Mouse (Mus musculus) testis, adult 2 months (tissue): ENCODE results near the gene Clrn3. TPM values are rescaled to one million over a fixed set of nuclear protein-coding genes. Genes with fewer than 3 reads are reported as not detected.

Experiments
- H3K27ac ChIP-seq: fragments of 200-500 bp; 2 replicates; pipeline ENCODE4 v1.5.1; 2012; ENCODE audit warnings: low read depth, low read length; ENCODE audit not compliant: control insufficient read depth, insufficient read depth
- H3K27me3 ChIP-seq: fragments of 200-500 bp; 2 replicates; pipeline ENCODE4 v1.6.1; 2012; ENCODE audit warnings: mild to moderate bottlenecking, low read length, moderate library complexity; ENCODE audit not compliant: control insufficient read depth, insufficient read depth
- H3K36me3 ChIP-seq: fragments of 200-500 bp; 2 replicates; pipeline ENCODE4 v1.6.1; 2012; ENCODE audit warnings: mild to moderate bottlenecking, low read length; ENCODE audit not compliant: control insufficient read depth, insufficient read depth
- H3K4me1 ChIP-seq: fragments of 200-500 bp; 2 replicates; pipeline ENCODE4 v1.6.1; 2012; ENCODE audit warnings: low read length; ENCODE audit not compliant: control insufficient read depth, insufficient read depth
- H3K4me3 ChIP-seq: fragments of 200-500 bp; 2 replicates; pipeline ENCODE4 v1.5.1; 2012; ENCODE audit warnings: low read depth, mild to moderate bottlenecking, low read length, moderate library complexity, mixed read lengths; ENCODE audit not compliant: control insufficient read depth
- CTCF ChIP-seq: fragments of 200-500 bp; IDR thresholded peaks from 2 replicates; pipeline ENCODE4 v1.5.1; 2012; ENCODE audit warnings: low read depth, mild to moderate bottlenecking, inconsistent platforms, low read length, moderate library complexity; ENCODE audit not compliant: control insufficient read depth, insufficient read depth, insufficient replicate concordance
- POLR2A ChIP-seq: fragments of 200-500 bp; IDR thresholded peaks from 2 replicates; pipeline ENCODE4 v1.6.1; 2012; ENCODE audit warnings: low read depth, mild to moderate bottlenecking, inconsistent platforms, low read length, moderate library complexity; ENCODE audit not compliant: control insufficient read depth
- polyA plus RNA-seq: library from polyadenylated mRNA; depleted of rRNA; stranded (reverse); fragments of >200 nt; gene quantifications from 2 replicates; pipeline ENCODE4 v1.2.3, GENCODE M21; 2012

Clrn3 gene
- polyA plus RNA-seq, 1 experiment = not detected

DNA sequence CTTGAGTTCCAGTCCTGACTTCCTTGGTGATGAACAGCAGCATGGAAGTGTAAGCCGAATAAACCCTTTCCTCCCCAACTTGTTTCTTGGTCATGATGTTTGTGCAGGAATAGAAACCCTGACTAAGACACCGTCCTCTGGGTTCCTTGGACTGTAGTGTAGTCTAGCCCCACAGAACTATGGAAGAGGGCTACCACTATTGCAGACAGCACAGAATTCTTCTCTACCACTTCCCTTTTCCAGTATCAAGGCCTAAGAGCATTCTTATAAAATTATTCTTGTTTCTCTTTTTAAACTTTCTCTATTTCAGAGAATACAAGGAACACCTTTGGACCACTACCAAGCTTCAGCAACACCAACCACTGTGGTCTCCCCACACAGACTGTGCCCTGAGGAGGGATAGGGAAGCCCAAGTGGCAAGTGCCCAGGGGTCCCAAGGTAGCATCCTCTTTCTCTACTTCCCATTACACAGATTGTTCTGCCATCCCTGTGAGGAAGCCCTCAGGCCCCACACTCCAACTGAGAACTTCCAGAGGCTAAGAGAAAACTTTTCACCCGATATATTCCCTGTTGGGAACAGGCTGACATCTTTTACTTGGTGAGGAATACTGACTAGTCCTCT lies 29.8 kb downstream of the Clrn3 start:
- H3K4me1 ChIP-seq = no peaks in the 10 kb centered on the region
- no peak overlapping the region for H3K4me3 ChIP-seq
- no peak overlapping the region for H3K27ac ChIP-seq
- TF ChIP-seq POLR2A = no peak
- TF ChIP-seq CTCF = no peak
- H3K27me3 ChIP-seq = no peaks in the 10 kb centered on the region
- H3K36me3 ChIP-seq = no peaks in the 10 kb centered on the region

DNA sequence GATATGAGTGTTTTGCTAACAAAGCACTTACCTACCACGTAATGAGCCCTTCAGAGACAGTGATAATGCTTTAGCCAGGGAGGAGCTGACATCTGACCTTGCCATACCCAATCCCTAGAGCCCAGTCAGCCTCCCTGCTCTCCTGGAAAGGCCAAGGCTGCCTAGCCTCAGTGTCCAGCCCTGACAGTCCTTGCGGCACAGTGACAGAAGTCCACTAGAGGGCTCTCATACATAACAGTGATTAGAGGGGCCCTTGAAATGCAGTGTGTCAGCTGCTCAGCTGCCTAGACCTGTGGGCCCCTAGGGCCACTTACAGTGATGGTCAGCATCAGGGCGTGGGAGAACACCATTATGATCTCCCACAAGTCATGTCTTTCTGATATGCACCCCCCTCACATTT lies 33.2 kb downstream of the Clrn3 start:
- TF ChIP-seq POLR2A (no peak), CTCF (peak; percentile 27; the same call in 1 of the 2 replicates)
- no peaks in the 10 kb centered on the region for H3K36me3 ChIP-seq

GRCm38 (mm10) chr7:135490500-135490886 lies 38.0 kb downstream of the Clrn3 start:
- Histone ChIP-seq H3K27me3 (no peaks in the 10 kb centered on the region), H3K4me1 (no peaks in the 10 kb centered on the region)
- no peak for TF ChIP-seq CTCF
- no peak for TF ChIP-seq POLR2A

More for the DNA sequence above, 33.2 kb downstream of the Clrn3 start:
- Histone ChIP-seq H3K4me1 (no peaks in the 10 kb centered on the region), H3K27ac (no peak overlapping the region), H3K27me3 (no peaks in the 10 kb centered on the region), H3K4me3 (no peak overlapping the region)

GRCm38 (mm10) chr7:135489724-135490499 lies 38.5 kb downstream of the Clrn3 start:
- TF ChIP-seq CTCF (no peak), POLR2A (no peak)
- Histone ChIP-seq H3K4me1 (no peaks in the 10 kb centered on the region), H3K27ac (no peak overlapping the region), H3K4me3 (no peak overlapping the region), H3K36me3 (no peaks in the 10 kb centered on the region), H3K27me3 (no peaks in the 10 kb centered on the region)

More at GRCm38 (mm10) chr7:135490500-135490886, 38.0 kb downstream of the Clrn3 start:
- no peak overlapping the region for H3K4me3 ChIP-seq
- H3K36me3 ChIP-seq = no peaks in the 10 kb centered on the region
- H3K27ac ChIP-seq = no peak overlapping the region

DNA sequence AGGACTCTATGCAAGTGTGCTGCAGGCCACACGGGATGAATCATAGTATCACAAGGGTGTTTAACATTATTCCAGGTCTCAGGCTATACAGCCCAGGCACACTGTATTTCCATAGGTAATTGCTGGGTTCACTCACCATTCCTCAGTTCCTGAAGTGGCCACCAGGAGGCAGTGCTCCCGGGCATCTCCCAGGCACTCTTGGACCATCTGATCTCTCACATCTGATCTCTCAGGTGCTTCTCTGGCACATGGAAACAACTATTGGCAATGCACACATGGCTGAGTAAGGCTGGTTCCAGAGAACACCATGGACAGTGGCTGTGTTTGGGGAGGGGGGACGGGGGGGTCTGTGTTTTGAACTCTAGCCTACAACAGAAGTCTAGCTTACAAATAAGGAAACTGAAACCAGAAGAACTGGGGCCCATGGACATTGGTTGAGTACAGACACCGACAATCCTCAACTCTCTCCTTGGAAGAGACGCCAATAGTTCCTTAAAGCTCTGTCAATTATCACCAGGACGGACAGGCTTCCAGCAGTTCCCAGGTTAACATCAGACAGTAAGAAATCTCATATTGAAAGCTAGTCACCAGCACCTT lies 40.1 kb downstream of the Clrn3 start:
- TF ChIP-seq CTCF (peak; percentile 66; the same call in 1 of the 2 replicates), POLR2A (no peak)
- no peaks in the 10 kb centered on the region for H3K27me3 ChIP-seq
- no peaks in the 10 kb centered on the region for H3K36me3 ChIP-seq
- H3K4me1 ChIP-seq = no peaks in the 10 kb centered on the region
- H3K4me3 ChIP-seq = no peak overlapping the region
- H3K27ac ChIP-seq = no peak overlapping the region

DNA sequence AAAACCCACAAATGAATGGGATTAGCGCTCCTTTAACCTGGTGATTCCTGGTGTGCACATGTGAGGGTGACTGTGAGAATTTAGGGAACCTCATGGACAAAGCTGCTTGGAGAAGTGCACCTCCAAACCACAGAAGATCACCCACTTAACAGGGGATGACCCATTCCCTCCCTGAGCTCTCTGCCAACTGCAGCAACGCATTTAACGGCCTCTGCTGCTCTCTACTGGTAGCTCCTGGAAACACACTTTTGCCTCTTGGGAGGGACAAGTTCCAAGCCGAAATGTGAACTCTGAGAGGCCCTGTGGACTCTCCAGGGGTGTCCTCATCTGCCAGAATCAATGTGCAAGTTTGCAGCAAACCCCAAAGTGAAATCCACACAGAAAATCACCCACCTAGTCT lies 41.0 kb downstream of the Clrn3 start:
- Histone ChIP-seq H3K4me1 (no peaks in the 10 kb centered on the region), H3K27me3 (no peaks in the 10 kb centered on the region), H3K36me3 (no peaks in the 10 kb centered on the region), H3K27ac (no peak overlapping the region), H3K4me3 (no peak overlapping the region)
- TF ChIP-seq CTCF (peak; percentile 74; the same call in 1 of the 2 replicates), POLR2A (no peak)
